Comparison of ENCODE assay signal across 8 mouse cellular contexts in genomic region chr12:21784403-21784802, GRCm38 (mm10).
DNase-seq lines count a peak whose midpoint lies in the region; ATAC-seq and TF ChIP-seq lines count a peak whose summit lies in the region.
"Not testable (repeated sequence)": the region's sequence is repeated elsewhere in the genome, so short reads cannot be mapped to it uniquely, and the experiment has no call there.

No protein-coding gene starts in this region.

- not testable (repeated sequence) for TF ChIP-seq POLR2A in limb, embryonic 14.5 days (IDR thresholded peaks at IDR 0.05; ENCODE audit: borderline replicate concordance, extremely low read depth, insufficient read depth, insufficient read length)

- peak overlapping the region; percentile 40 for H3K4me2 ChIP-seq in forebrain, embryonic 13.5 days
- peak overlapping the region; percentile 60 for H3K4me2 ChIP-seq in heart, embryonic 16.5 days (ENCODE audit: low read depth, low read length)
- H3K4me2 ChIP-seq in limb, embryonic 14.5 days (replicated peaks; ENCODE audit: low read depth, low read length, severe bottlenecking), result peak overlapping the region; percentile 41

- H3K9ac ChIP-seq in forebrain, embryonic 13.5 days, result not testable (repeated sequence)
- peak overlapping the region; percentile 57; the same call in 1 of the 2 replicates for H3K9ac ChIP-seq in heart, embryonic 16.5 days (ENCODE audit: low read length)
- H3K9ac ChIP-seq in limb, embryonic 14.5 days (ENCODE audit: low read depth, low read length, severe bottlenecking), result peak overlapping the region; percentile 40; the same call in 1 of the 2 replicates

- H3K4me1 ChIP-seq in forebrain, embryonic 13.5 days; heart, embryonic 16.5 days (ENCODE audit: control insufficient read depth, insufficient read depth, low read length); limb, embryonic 14.5 days (ENCODE audit: control insufficient read depth, insufficient read depth, low read length): not testable (repeated sequence)

- peak overlapping the region; percentile 29 for H3K4me3 ChIP-seq in forebrain, embryonic 13.5 days
- peak overlapping the region; percentile 51 for H3K4me3 ChIP-seq in heart, embryonic 16.5 days (ENCODE audit: low read length)
- peak overlapping the region; percentile 39 for H3K4me3 ChIP-seq in limb, embryonic 14.5 days (replicated peaks; ENCODE audit: low read length)

- not testable (repeated sequence) for ATAC-seq in forebrain, embryonic 13.5 days
- peak; percentile 85 for ATAC-seq in heart, embryonic 16.5 days (replicated peaks; ENCODE audit: extremely low read depth, insufficient read depth, low FRiP score)
- peak; percentile 71; the same call in 1 of the 2 replicates for ATAC-seq in limb, embryonic 14.5 days (ENCODE audit: low FRiP score, low read depth)

- peak; percentile 63 to 76 for DNase-seq in adrenal gland, postnatal 36 days
- DNase-seq in kidney, adult 11 months, result peak; percentile 21
- DNase-seq in limb, embryonic 14.5 days (ENCODE audit: low spot score), result peak; percentile 22
- peak; percentile 16 for DNase-seq in lung, postnatal 25 days (ENCODE audit: low spot score)
- DNase-seq in retina, postnatal 1 day, result peak; percentile 3
- peak; percentile 54 for DNase-seq in urinary bladder, postnatal 14 days (ENCODE audit: low spot score)

- not testable (repeated sequence) for H3K9me3 ChIP-seq in forebrain, embryonic 13.5 days (replicated peaks); heart, embryonic 16.5 days (replicated peaks; ENCODE audit: control insufficient read depth, low read length); limb, embryonic 14.5 days (ENCODE audit: control insufficient read depth, low read length)

- H3K36me3 ChIP-seq in forebrain, embryonic 13.5 days (ENCODE audit: poor library complexity, severe bottlenecking); heart, embryonic 16.5 days (ENCODE audit: control insufficient read depth, insufficient read depth); limb, embryonic 14.5 days (ENCODE audit: control insufficient read depth, insufficient read depth, low read length): not testable (repeated sequence)

- 4% methylated on average over 18 of the region's 39 CpGs for WGBS in forebrain, embryonic 13.5 days
- WGBS in heart, embryonic 16.5 days, result under 1% methylated on average over 33 of the region's 39 CpGs
- 1% methylated on average over 18 of the region's 39 CpGs for WGBS in limb, embryonic 14.5 days

- not testable (repeated sequence) for H3K27me3 ChIP-seq in forebrain, embryonic 13.5 days; heart, embryonic 16.5 days (ENCODE audit: control insufficient read depth, insufficient read depth, low read length); limb, embryonic 14.5 days (ENCODE audit: control insufficient read depth, insufficient read depth, low read length)

- H3K27ac ChIP-seq in forebrain, embryonic 13.5 days; heart, embryonic 16.5 days (ENCODE audit: low read length); limb, embryonic 14.5 days (replicated peaks; ENCODE audit: low read depth, low read length): not testable (repeated sequence)

Comparison
In these comparisons a context has a peak if more than half of its experiments do, and no peak if none do; other contexts are left out.
1. DNase-seq: peak in every context shown above with its lines; median percentile 70 in adrenal gland, postnatal 36 days; 54 in urinary bladder, postnatal 14 days; 22 in limb, embryonic 14.5 days; 21 in kidney, adult 11 months; 16 in lung, postnatal 25 days; 3 in retina, postnatal 1 day.